Mouse (Mus musculus) C2C12 (cell line): ENCODE results near the gene Cks2. TPM values are rescaled to one million over a fixed set of nuclear protein-coding genes. Genes with fewer than 3 reads are reported as not detected.

Source experiments
- H3K27me3 ChIP-seq: one replicate; pipeline ENCODE4 v1.6.1; 2011; ENCODE audit not compliant: control insufficient read depth, insufficient read depth, insufficient read length
- H3K36me3 ChIP-seq: one replicate; pipeline ENCODE4 v1.6.1; 2011; ENCODE audit not compliant: control insufficient read depth, insufficient read depth
- H3K4me3 ChIP-seq: one replicate; pipeline ENCODE4 v1.5.1; 2011; ENCODE audit warnings: mild to moderate bottlenecking, control low read depth; ENCODE audit not compliant: poor library complexity, insufficient read depth, severe bottlenecking
- H3K79me2 ChIP-seq: one replicate; pipeline ENCODE4 v1.6.1; 2011; ENCODE audit not compliant: control insufficient read depth, insufficient read depth
- H3K79me3 ChIP-seq: one replicate; pipeline ENCODE4 v1.6.1; 2011; ENCODE audit warnings: low read depth, control low read depth
- H3ac ChIP-seq: one replicate; pipeline ENCODE3; 2011; ENCODE audit warnings: low read depth; ENCODE audit not compliant: control insufficient read depth, insufficient read length
- CEBPB ChIP-seq: IDR thresholded peaks from one replicate; pipeline ENCODE4 v1.6.1; 2011; ENCODE audit warnings: low read depth, mild to moderate bottlenecking, control low read depth, moderate library complexity
- CTCF ChIP-seq: IDR thresholded peaks from one replicate; pipeline ENCODE4 v1.5.1; 2011; ENCODE audit not compliant: control insufficient read depth, insufficient read depth, insufficient read length
- FOSL1 ChIP-seq: IDR thresholded peaks from one replicate; pipeline ENCODE4 v1.8.0; 2011; ENCODE audit warnings: mild to moderate bottlenecking, low read length; ENCODE audit not compliant: poor library complexity, insufficient read depth, severe bottlenecking
- MAX ChIP-seq: IDR thresholded peaks from one replicate; pipeline ENCODE4 v1.6.1; 2011; ENCODE audit warnings: mild to moderate bottlenecking, control low read depth
- MYOD1 ChIP-seq: IDR thresholded peaks from one replicate; pipeline ENCODE4 v1.6.1; 2011; ENCODE audit warnings: low read depth; ENCODE audit not compliant: control insufficient read depth, insufficient read length
- MYOG ChIP-seq: IDR thresholded peaks from one replicate; pipeline ENCODE4 v1.6.1; 2011; ENCODE audit not compliant: control insufficient read depth, insufficient read length; ENCODE audit errors: extremely low read depth
- USF1 ChIP-seq: IDR thresholded peaks from one replicate; pipeline ENCODE4 v1.6.1; 2011; ENCODE audit warnings: low read depth, mild to moderate bottlenecking, control low read depth, moderate library complexity
- polyA plus RNA-seq: library from polyadenylated mRNA; unstranded; fragments of >200 nt; fragmentation: generic; extraction: Trizol; gene quantifications from one replicate; pipeline ENCODE4 v1.2.1, GENCODE M21; 2012; ENCODE audit warnings: missing spikeins

The Cks2 gene
- polyA plus RNA-seq, 1 experiment, result 167 TPM

GRCm38 (mm10) chr13:51677630-51678185 lies 32.7 kb downstream of the Cks2 start:
- Histone ChIP-seq H3K4me3 (no peak overlapping the region), H3K36me3 (peaks cover 89% of the 10 kb centered on the region), H3K79me2 (no peaks in the 10 kb centered on the region), H3K27me3 (no peaks in the 10 kb centered on the region), H3K79me3 (no peaks in the 10 kb centered on the region), H3ac (no peak overlapping the region)
- TF ChIP-seq MYOD1, result no peak
- no peak for TF ChIP-seq MYOG
- no peak for TF ChIP-seq FOSL1
- no peak for TF ChIP-seq MAX
- TF ChIP-seq CEBPB, result no peak
- TF ChIP-seq CTCF, result no peak
- no peak for TF ChIP-seq USF1

- Histone ChIP-seq H3ac (no peak overlapping the region), H3K27me3 (no peaks in the 10 kb centered on the region), H3K36me3 (peaks cover 92% of the 10 kb centered on the region), H3K4me3 (no peak overlapping the region), H3K79me2 (no peaks in the 10 kb centered on the region), H3K79me3 (no peaks in the 10 kb centered on the region)
- TF ChIP-seq MYOD1 (no peak), MAX (no peak), USF1 (no peak), CEBPB (no peak), MYOG (no peak), FOSL1 (no peak), CTCF (no peak)
Measured at GRCm38 (mm10) chr13:51678687-51679086, 33.7 kb downstream of the Cks2 start.

- H3K79me3 ChIP-seq, result no peaks in the 10 kb centered on the region
- peaks cover 89% of the 10 kb centered on the region for H3K36me3 ChIP-seq
- H3K4me3 ChIP-seq, result no peak overlapping the region
- H3K27me3 ChIP-seq, result no peaks in the 10 kb centered on the region
- H3ac ChIP-seq, result no peak overlapping the region
- TF ChIP-seq MAX (no peak), MYOD1 (no peak), USF1 (no peak), FOSL1 (no peak), MYOG (no peak)
- H3K79me2 ChIP-seq, result no peaks in the 10 kb centered on the region
Measured at GRCm38 (mm10) chr13:51679332-51679731, 34.3 kb downstream of the Cks2 start.

GRCm38 (mm10) chr13:51681076-51681475 lies 36.0 kb downstream of the Cks2 start:
- peaks cover 84% of the 10 kb centered on the region for H3K36me3 ChIP-seq

GRCm38 (mm10) chr13:51681634-51682033 lies 36.6 kb downstream of the Cks2 start:
- Histone ChIP-seq H3K79me3 (no peaks in the 10 kb centered on the region), H3ac (no peak overlapping the region), H3K79me2 (no peaks in the 10 kb centered on the region), H3K4me3 (no peak overlapping the region), H3K27me3 (no peaks in the 10 kb centered on the region), H3K36me3 (peaks cover 79% of the 10 kb centered on the region)
- TF ChIP-seq MYOD1, result no peak
- TF ChIP-seq USF1, result no peak
- no peak for TF ChIP-seq MAX
- TF ChIP-seq FOSL1, result no peak
- no peak for TF ChIP-seq MYOG
- TF ChIP-seq CEBPB, result no peak

More at GRCm38 (mm10) chr13:51681076-51681475, 36.0 kb downstream of the Cks2 start:
- no peaks in the 10 kb centered on the region for H3K79me3 ChIP-seq
- H3K79me2 ChIP-seq, result no peaks in the 10 kb centered on the region
- no peaks in the 10 kb centered on the region for H3K27me3 ChIP-seq
- no peak overlapping the region for H3K4me3 ChIP-seq
- TF ChIP-seq FOSL1, result no peak
- no peak for TF ChIP-seq CTCF
- TF ChIP-seq MYOG, result no peak
- TF ChIP-seq MYOD1, result no peak
- TF ChIP-seq CEBPB, result no peak
- no peak for TF ChIP-seq USF1
- TF ChIP-seq MAX, result no peak
- no peak overlapping the region for H3ac ChIP-seq

- no peak overlapping the region for H3ac ChIP-seq
- H3K79me3 ChIP-seq, result no peaks in the 10 kb centered on the region
- H3K4me3 ChIP-seq, result no peak overlapping the region
- peaks cover 58% of the 10 kb centered on the region for H3K36me3 ChIP-seq
- H3K27me3 ChIP-seq, result no peaks in the 10 kb centered on the region
- no peak for TF ChIP-seq CTCF
- TF ChIP-seq USF1, result no peak
- no peak for TF ChIP-seq MYOG
- no peak for TF ChIP-seq FOSL1
- no peak for TF ChIP-seq MYOD1
- TF ChIP-seq CEBPB, result no peak
- TF ChIP-seq MAX, result no peak
- H3K79me2 ChIP-seq, result no peaks in the 10 kb centered on the region
Measured at GRCm38 (mm10) chr13:51685290-51685966, 40.4 kb downstream of the Cks2 start.
